Mouse (Mus musculus) MEL (cell line): ENCODE data around the gene Dcdc2b.

Experiments
- CTCF ChIP-seq, 3 experiments: IDR thresholded peaks in 2 of 3; conservative IDR thresholded peaks in 1 of 3; 2 replicates each; pipeline ENCODE4 v1.5.1; 2011 to 2012; ENCODE audit warnings: low read length in 3 of 3, low read depth in 2 of 3, mild to moderate bottlenecking in 2 of 3, improper control_type of control experiment in 1 of 3, inconsistent platforms in 1 of 3, mixed read lengths in 1 of 3, moderate library complexity in 1 of 3; ENCODE audit not compliant: control insufficient read depth in 1 of 3, insufficient read depth in 1 of 3, poor library complexity in 1 of 3, severe bottlenecking in 1 of 3
- EP300 ChIP-seq, 2 experiments: IDR thresholded peaks; 2 replicates each; pipeline ENCODE4 v1.6.1; 2011; ENCODE audit warnings: improper control_type of control experiment in 2 of 2, low read length in 2 of 2, low read depth in 1 of 2, mild to moderate bottlenecking in 1 of 2
- HCFC1 ChIP-seq: IDR thresholded peaks from 2 replicates; pipeline ENCODE4 v1.6.1; 2012; ENCODE audit warnings: low read depth, mild to moderate bottlenecking, inconsistent platforms, low read length, improper control_type of control experiment, moderate library complexity
- MXI1 ChIP-seq: IDR thresholded peaks from 2 replicates; pipeline ENCODE4 v1.6.1; 2011; ENCODE audit warnings: mild to moderate bottlenecking, low read depth, low read length, improper control_type of control experiment
- NRF1 ChIP-seq: IDR thresholded peaks from 2 replicates; pipeline ENCODE4 v1.6.1; 2014; ENCODE audit warnings: low read depth, mild to moderate bottlenecking, inconsistent platforms, low read length, improper control_type of control experiment, moderate library complexity; ENCODE audit not compliant: poor library complexity, insufficient read depth, severe bottlenecking
- POLR2A ChIP-seq, 2 experiments: IDR thresholded peaks; 2 replicates each; pipeline ENCODE4 v1.6.1; 2011 to 2012; ENCODE audit warnings: low read length in 2 of 2, mild to moderate bottlenecking in 2 of 2, control low read depth in 1 of 2, improper control_type of control experiment in 1 of 2, low read depth in 1 of 2, moderate library complexity in 1 of 2; ENCODE audit not compliant: control insufficient read depth in 1 of 2, insufficient read depth in 1 of 2, poor library complexity in 1 of 2
- POLR2AphosphoS5 ChIP-seq: IDR thresholded peaks from 2 replicates; pipeline ENCODE4 v1.6.1; 2012; ENCODE audit warnings: low read depth, borderline replicate concordance, mild to moderate bottlenecking, inconsistent platforms, low read length, moderate library complexity, mixed read lengths
- RCOR1 ChIP-seq: IDR thresholded peaks from 2 replicates; pipeline ENCODE4 v1.6.1; 2012; ENCODE audit warnings: low read depth, mild to moderate bottlenecking, inconsistent platforms, low read length, improper control_type of control experiment
- SMC3 ChIP-seq: IDR thresholded peaks from 2 replicates; pipeline ENCODE4 v1.6.1; 2011; ENCODE audit warnings: low read depth, low read length, improper control_type of control experiment
- TAL1 ChIP-seq: IDR thresholded peaks from 2 replicates; pipeline ENCODE4 v1.6.1; 2012; ENCODE audit warnings: mild to moderate bottlenecking, inconsistent platforms, low read length, moderate library complexity, mixed read lengths
- TBP ChIP-seq: IDR thresholded peaks from 2 replicates; pipeline ENCODE4 v1.8.0; 2011; ENCODE audit warnings: low read depth, low read length, improper control_type of control experiment
- TCF12 ChIP-seq: IDR thresholded peaks from 2 replicates; pipeline ENCODE4 v1.6.1; 2014; ENCODE audit warnings: low read depth, mild to moderate bottlenecking, inconsistent platforms, low read length, improper control_type of control experiment, moderate library complexity
- UBTF ChIP-seq: IDR thresholded peaks from 2 replicates; pipeline ENCODE4 v1.6.1; 2012; ENCODE audit warnings: low read depth, mild to moderate bottlenecking, inconsistent platforms, low read length, improper control_type of control experiment, moderate library complexity, borderline replicate concordance; ENCODE audit not compliant: insufficient read depth
- ZNF384 ChIP-seq: IDR thresholded peaks from 2 replicates; pipeline ENCODE4 v1.6.1; 2012; ENCODE audit warnings: low read depth, mild to moderate bottlenecking, inconsistent platforms, low read length, improper control_type of control experiment

DNA sequence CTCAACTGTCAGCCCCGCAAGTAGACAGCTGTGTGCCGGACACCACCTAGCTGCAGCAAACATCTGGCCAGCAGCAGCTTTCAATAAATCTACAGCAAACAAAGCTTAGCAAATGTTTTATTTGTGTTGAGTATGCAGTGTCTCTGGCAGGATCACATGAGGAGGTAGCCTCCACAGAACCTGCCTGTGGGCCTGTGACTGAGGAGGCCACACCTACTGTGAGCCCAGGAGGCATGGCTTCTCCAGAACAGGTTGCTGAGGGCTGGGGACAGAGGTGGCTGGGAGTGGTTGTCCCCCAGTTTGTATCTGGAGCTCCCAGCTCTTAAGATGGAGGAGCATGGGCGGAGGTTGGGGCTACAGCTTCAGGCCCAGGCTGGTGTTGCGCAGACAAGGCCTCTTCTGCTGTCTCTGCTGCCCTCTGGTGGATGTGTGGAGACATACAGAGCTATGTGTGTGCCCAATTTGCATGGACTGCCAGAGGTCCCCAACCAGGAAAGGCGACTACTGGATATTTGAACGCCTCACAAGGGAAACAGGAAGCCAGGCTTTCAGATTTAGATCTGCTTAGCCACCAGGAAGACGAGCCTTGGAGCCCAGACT lies 5.5 kb downstream of the Dcdc2b start:
- TF ChIP-seq TBP (no peak), SMC3 (peak; percentile 75), NRF1 (no peak), MXI1 (no peak), RCOR1 (no peak), EP300 (IDR thresholded peaks at IDR 0.05; ENCODE audit: low read depth in 1 of 2, low read length in 2 of 2) (no peak), CTCF (IDR thresholded peaks at IDR 0.05 in 2 of 3, conservative IDR thresholded peaks at IDR 0.05 in 1 of 3; ENCODE audit: control insufficient read depth in 1 of 3, insufficient read depth in 1 of 3, low read depth in 2 of 3, low read length in 3 of 3, poor library complexity in 1 of 3, severe bottlenecking in 1 of 3) (peak; percentile 76 to 83 (median 82)), POLR2AphosphoS5 (no peak), POLR2A (IDR thresholded peaks at IDR 0.05; ENCODE audit: control insufficient read depth in 1 of 2, insufficient read depth in 1 of 2, low read depth in 1 of 2, low read length in 2 of 2, poor library complexity in 1 of 2) (no peak), TCF12 (no peak), TAL1 (no peak), ZNF384 (no peak), HCFC1 (peak; percentile 48; the same call in 1 of the 2 replicates), UBTF (no peak)
